Mouse (Mus musculus) right cerebral cortex, postnatal 10 days (tissue): ENCODE results near the gene Abhd16a.

Experiments
- DNase-seq, 2 experiments: peaks; one replicate each; pipeline ENCODE4 v3.0.0; 2021; ENCODE audit warnings: low spot score in 2 of 2

Gene Abhd16a

GRCm38 (mm10) chr17:35147922-35148639 is 59.0 kb downstream of the Abhd16a start:
- no peak for DNase-seq

- DNase-seq: no peak
These were observed 63.1 kb downstream of the Abhd16a start for GRCm38 (mm10) chr17:35152121-35152520.
